Mouse (Mus musculus): ENCODE data around the gene Traf3ip2.

The Traf3ip2 gene

GRCm38 (mm10) chr10:39612633-39612988, at the start of gene Traf3ip2:
Gene Traf3ip2 (plus strand): TSS chr10:39612934.
- DNase-seq = no peak

GRCm38 (mm10) chr10:39563552-39564223, 49.0 kb upstream of the Traf3ip2 start:
- no peak for DNase-seq

GRCm38 (mm10) chr10:39566901-39567300, 45.8 kb upstream of the Traf3ip2 start:
- no peak for DNase-seq

GRCm38 (mm10) chr10:39568991-39569390, 43.7 kb upstream of the Traf3ip2 start:
- no peak for DNase-seq

GRCm38 (mm10) chr10:39571011-39571410, 41.7 kb upstream of the Traf3ip2 start:
- no peak for DNase-seq

- no peak for DNase-seq
Observed at GRCm38 (mm10) chr10:39572050-39572671, 40.6 kb upstream of the Traf3ip2 start.

GRCm38 (mm10) chr10:39572672-39573051, 40.1 kb upstream of the Traf3ip2 start:
- DNase-seq = peak; percentile 61

- no peak for DNase-seq
Observed at GRCm38 (mm10) chr10:39576466-39576865, 36.3 kb upstream of the Traf3ip2 start.

GRCm38 (mm10) chr10:39580477-39580876, 32.3 kb upstream of the Traf3ip2 start:
- no peak for DNase-seq

GRCm38 (mm10) chr10:39582385-39582784, 30.3 kb upstream of the Traf3ip2 start:
- DNase-seq = no peak

- no peak for DNase-seq
Observed at GRCm38 (mm10) chr10:39583718-39584117, 29.0 kb upstream of the Traf3ip2 start.

- no peak for DNase-seq
Observed at GRCm38 (mm10) chr10:39587290-39587925, 25.3 kb upstream of the Traf3ip2 start.

- DNase-seq = no peak
Observed at GRCm38 (mm10) chr10:39587973-39588746, 24.6 kb upstream of the Traf3ip2 start.

GRCm38 (mm10) chr10:39589765-39590546, 22.8 kb upstream of the Traf3ip2 start:
- DNase-seq = no peak

GRCm38 (mm10) chr10:39590629-39591028, 22.1 kb upstream of the Traf3ip2 start:
- no peak for DNase-seq

GRCm38 (mm10) chr10:39592501-39592900, 20.2 kb upstream of the Traf3ip2 start:
- no peak for DNase-seq

GRCm38 (mm10) chr10:39594716-39595115, 18.0 kb upstream of the Traf3ip2 start:
- no peak for DNase-seq

- no peak for DNase-seq
Observed at GRCm38 (mm10) chr10:39595862-39596261, 16.9 kb upstream of the Traf3ip2 start.

- no peak for DNase-seq
Observed at GRCm38 (mm10) chr10:39597116-39597791, 15.5 kb upstream of the Traf3ip2 start.

- DNase-seq = no peak
Observed at GRCm38 (mm10) chr10:39597792-39598183, 14.9 kb upstream of the Traf3ip2 start.

- no peak for DNase-seq
Observed at GRCm38 (mm10) chr10:39599601-39600000, 13.1 kb upstream of the Traf3ip2 start.

- DNase-seq = no peak
Observed at GRCm38 (mm10) chr10:39600115-39600514, 12.6 kb upstream of the Traf3ip2 start.

All from thymus, postnatal 4 days (tissue).